Mouse (Mus musculus): Measurements from ENCODE around the gene Grid1. TPM values are rescaled to one million over a fixed set of nuclear protein-coding genes. Genes with fewer than 3 reads are reported as not detected.
A peak's percentile ranks its signal among the peaks of the same experiment; 100 is the strongest.

Gene Grid1
- polyA plus RNA-seq, 1 experiment from 2014 or later, result 0.91 TPM

GRCm38 (mm10) chr14:34824186-34824585 lies 4.3 kb downstream of the Grid1 start:
- 89% methylated on average over 3 of the region's 3 CpGs for WGBS
- Histone ChIP-seq H3K4me2 (ENCODE audit: low read length) (no peak overlapping the region), H3K4me3 (replicated peaks; ENCODE audit: low read depth, low read length) (no peak overlapping the region), H3K9me3 (replicated peaks; ENCODE audit: low read length) (no peaks in the 10 kb centered on the region), H3K9ac (ENCODE audit: low read depth, low read length) (no peak overlapping the region), H3K27me3 (ENCODE audit: insufficient read depth, low read length) (peaks cover 35% of the 10 kb centered on the region), H3K27ac (no peak overlapping the region), H3K4me1 (replicated peaks; ENCODE audit: insufficient read depth, low read length) (no peaks in the 10 kb centered on the region), H3K36me3 (ENCODE audit: insufficient read depth, low read length) (no peaks in the 10 kb centered on the region)
- DNase-seq (ENCODE audit: low spot score) (no peak), ATAC-seq (replicated peaks; ENCODE audit: low FRiP score, low read depth) (no peak)
- TF ChIP-seq CTCF (IDR thresholded peaks at IDR 0.05; ENCODE audit: low read depth), result peak; percentile 21; the same call in 1 of the 2 replicates

- Histone ChIP-seq H3K27me3 (ENCODE audit: insufficient read depth, low read length) (peaks cover 22% of the 10 kb centered on the region), H3K27ac (no peak overlapping the region), H3K9me3 (replicated peaks; ENCODE audit: low read length) (no peaks in the 10 kb centered on the region), H3K9ac (ENCODE audit: low read depth, low read length) (no peak overlapping the region), H3K4me1 (replicated peaks; ENCODE audit: insufficient read depth, low read length) (no peaks in the 10 kb centered on the region), H3K4me2 (ENCODE audit: low read length) (no peak overlapping the region), H3K36me3 (ENCODE audit: insufficient read depth, low read length) (no peaks in the 10 kb centered on the region), H3K4me3 (replicated peaks; ENCODE audit: low read depth, low read length) (no peak overlapping the region)
- no peak for TF ChIP-seq CTCF (IDR thresholded peaks at IDR 0.05; ENCODE audit: low read depth)
- 31% methylated on average over 3 of the region's 3 CpGs for WGBS
- ATAC-seq (replicated peaks; ENCODE audit: low FRiP score, low read depth) (no peak), DNase-seq (ENCODE audit: low spot score) (peak; percentile 3)
Observed at GRCm38 (mm10) chr14:34825902-34826301, 6.0 kb downstream of the Grid1 start.

- Histone ChIP-seq H3K27ac (no peak overlapping the region), H3K4me2 (ENCODE audit: low read length) (no peak overlapping the region), H3K9ac (ENCODE audit: low read depth, low read length) (no peak overlapping the region), H3K4me3 (replicated peaks; ENCODE audit: low read depth, low read length) (no peak overlapping the region), H3K36me3 (ENCODE audit: insufficient read depth, low read length) (no peaks in the 10 kb centered on the region), H3K9me3 (replicated peaks; ENCODE audit: low read length) (no peaks in the 10 kb centered on the region), H3K4me1 (replicated peaks; ENCODE audit: insufficient read depth, low read length) (no peaks in the 10 kb centered on the region), H3K27me3 (ENCODE audit: insufficient read depth, low read length) (no peaks in the 10 kb centered on the region)
- ATAC-seq (replicated peaks; ENCODE audit: low FRiP score, low read depth) (no peak), DNase-seq (ENCODE audit: low spot score) (no peak)
- TF ChIP-seq CTCF (IDR thresholded peaks at IDR 0.05; ENCODE audit: low read depth), result no peak
- WGBS, result 68% methylated on average over 6 of the region's 6 CpGs
Observed at GRCm38 (mm10) chr14:34829831-34830230, 9.9 kb downstream of the Grid1 start.

- TF ChIP-seq CTCF (IDR thresholded peaks at IDR 0.05; ENCODE audit: low read depth), result no peak
- no peak overlapping the region for H3K27ac ChIP-seq
- H3K4me2 ChIP-seq (ENCODE audit: low read length), result no peak overlapping the region
- no peak for ATAC-seq (replicated peaks; ENCODE audit: low FRiP score, low read depth)
- no peaks in the 10 kb centered on the region for H3K4me1 ChIP-seq (replicated peaks; ENCODE audit: insufficient read depth, low read length)
- no peak for DNase-seq (ENCODE audit: low spot score)
- H3K9ac ChIP-seq (ENCODE audit: low read depth, low read length), result no peak overlapping the region
- no peak overlapping the region for H3K4me3 ChIP-seq (replicated peaks; ENCODE audit: low read depth, low read length)
- 85% methylated on average over 3 of the region's 3 CpGs for WGBS
- no peaks in the 10 kb centered on the region for H3K9me3 ChIP-seq (replicated peaks; ENCODE audit: low read length)
- no peaks in the 10 kb centered on the region for H3K36me3 ChIP-seq (ENCODE audit: insufficient read depth, low read length)
- H3K27me3 ChIP-seq (ENCODE audit: insufficient read depth, low read length), result no peaks in the 10 kb centered on the region
Observed at GRCm38 (mm10) chr14:34837145-34837544, 17.2 kb downstream of the Grid1 start.

- Histone ChIP-seq H3K9ac (ENCODE audit: low read depth, low read length) (no peak overlapping the region), H3K27ac (no peak overlapping the region), H3K27me3 (ENCODE audit: insufficient read depth, low read length) (no peaks in the 10 kb centered on the region), H3K36me3 (ENCODE audit: insufficient read depth, low read length) (no peaks in the 10 kb centered on the region), H3K9me3 (replicated peaks; ENCODE audit: low read length) (no peaks in the 10 kb centered on the region), H3K4me1 (replicated peaks; ENCODE audit: insufficient read depth, low read length) (no peaks in the 10 kb centered on the region), H3K4me2 (ENCODE audit: low read length) (no peak overlapping the region), H3K4me3 (replicated peaks; ENCODE audit: low read depth, low read length) (no peak overlapping the region)
- ATAC-seq (replicated peaks; ENCODE audit: low FRiP score, low read depth) (no peak), DNase-seq (ENCODE audit: low spot score) (no peak)
- 71% methylated on average over 6 of the region's 6 CpGs for WGBS
- peak; percentile 14; the same call in 1 of the 2 replicates for TF ChIP-seq CTCF (IDR thresholded peaks at IDR 0.05; ENCODE audit: low read depth)
Observed at GRCm38 (mm10) chr14:34838999-34839398, 19.1 kb downstream of the Grid1 start.

- no peak for DNase-seq (ENCODE audit: low spot score)
- no peak overlapping the region for H3K4me3 ChIP-seq (replicated peaks; ENCODE audit: low read depth, low read length)
- no peaks in the 10 kb centered on the region for H3K9me3 ChIP-seq (replicated peaks; ENCODE audit: low read length)
- H3K27me3 ChIP-seq (ENCODE audit: insufficient read depth, low read length), result no peaks in the 10 kb centered on the region
- no peak for ATAC-seq (replicated peaks; ENCODE audit: low FRiP score, low read depth)
- H3K4me1 ChIP-seq (replicated peaks; ENCODE audit: insufficient read depth, low read length), result no peaks in the 10 kb centered on the region
- no peak for TF ChIP-seq CTCF (IDR thresholded peaks at IDR 0.05; ENCODE audit: low read depth)
- H3K4me2 ChIP-seq (ENCODE audit: low read length), result no peak overlapping the region
- H3K27ac ChIP-seq, result no peak overlapping the region
- no peaks in the 10 kb centered on the region for H3K36me3 ChIP-seq (ENCODE audit: insufficient read depth, low read length)
- H3K9ac ChIP-seq (ENCODE audit: low read depth, low read length), result no peak overlapping the region
- WGBS, result 92% methylated on average over 4 of the region's 4 CpGs
Observed at GRCm38 (mm10) chr14:34839898-34840297, 20.0 kb downstream of the Grid1 start.

GRCm38 (mm10) chr14:34843579-34843978 lies 23.7 kb downstream of the Grid1 start:
- Histone ChIP-seq H3K9ac (ENCODE audit: low read depth, low read length) (no peak overlapping the region), H3K4me2 (ENCODE audit: low read length) (no peak overlapping the region), H3K27me3 (ENCODE audit: insufficient read depth, low read length) (no peaks in the 10 kb centered on the region), H3K9me3 (replicated peaks; ENCODE audit: low read length) (no peaks in the 10 kb centered on the region), H3K36me3 (ENCODE audit: insufficient read depth, low read length) (no peaks in the 10 kb centered on the region), H3K4me1 (replicated peaks; ENCODE audit: insufficient read depth, low read length) (no peaks in the 10 kb centered on the region), H3K27ac (no peak overlapping the region), H3K4me3 (replicated peaks; ENCODE audit: low read depth, low read length) (no peak overlapping the region)
- TF ChIP-seq CTCF (IDR thresholded peaks at IDR 0.05; ENCODE audit: low read depth), result no peak
- whole genome bisulfite sequencing, result 81% methylated on average over 5 of the region's 5 CpGs
- DNase-seq (ENCODE audit: low spot score) (no peak), ATAC-seq (replicated peaks; ENCODE audit: low FRiP score, low read depth) (no peak)
